Mouse (Mus musculus): ENCODE measurements around the gene Hnrnpu. TPM values are rescaled to one million over a fixed set of nuclear protein-coding genes. Genes with fewer than 3 reads are reported as not detected.
A peak's percentile ranks its signal among the peaks of the same experiment; 100 is the strongest.

The Hnrnpu gene
- total RNA-seq, 2 experiments from 2014 or later = 382 to 390 TPM

- intact Hi-C loops (cut with DNase I) = no loop called here
- DNase-seq (ENCODE audit: low spot score in 2 of 2) = no peak
These were observed 5.0 kb upstream of the Hnrnpu start for GRCm38 (mm10) chr1:178342612-178343011.

- DNase-seq (ENCODE audit: low spot score in 2 of 2) = no peak
- intact Hi-C loops (cut with DNase I) = no loop called here
These were observed 4.5 kb upstream of the Hnrnpu start for GRCm38 (mm10) chr1:178342063-178342462.

GRCm38 (mm10) chr1:178341435-178341834 lies 3.8 kb upstream of the Hnrnpu start:
- intact Hi-C loops (cut with DNase I) = no loop called here

GRCm38 (mm10) chr1:178340213-178340612 lies 2.6 kb upstream of the Hnrnpu start:
- intact Hi-C loops (cut with DNase I) = no loop called here
- no peak for DNase-seq (ENCODE audit: low spot score in 2 of 2)

More at GRCm38 (mm10) chr1:178341435-178341834, 3.8 kb upstream of the Hnrnpu start:
- no peak for DNase-seq (ENCODE audit: low spot score in 2 of 2)

GRCm38 (mm10) chr1:178338318-178338641 lies 683 bp upstream of the Hnrnpu start:
- intact Hi-C loops (cut with DNase I) = no loop called here
- peak in 1 of 2 experiments; percentile 16 for DNase-seq (ENCODE audit: low spot score in 2 of 2)

- intact Hi-C loops (cut with DNase I) = loop anchor here (1.0 to 2.0 kb wide), 4 partner anchors 19 to 112 kb away; partner anchors contain the start of gene Efcab2
These were observed 668 bp downstream of the Hnrnpu start for GRCm38 (mm10) chr1:178336777-178337481.

GRCm38 (mm10) chr1:178336289-178336775 lies 1.3 kb downstream of the Hnrnpu start:
- peak; percentile 89 to 91 for DNase-seq (ENCODE audit: low spot score in 2 of 2)
- intact Hi-C loops (cut with DNase I) = loop anchor here (2.0 kb wide), 1 partner anchor 112 kb away; no protein-coding TSS in a partner anchor

More at GRCm38 (mm10) chr1:178336777-178337481, 668 bp downstream of the Hnrnpu start:
- DNase-seq (ENCODE audit: low spot score in 2 of 2) = peak in 1 of 2 experiments; percentile 60

- peak in 1 of 2 experiments; percentile 15 for DNase-seq (ENCODE audit: low spot score in 2 of 2)
- intact Hi-C loops (cut with DNase I) = loop anchor here (2.0 kb wide), 1 partner anchor 113 kb away; no protein-coding TSS in a partner anchor
These were observed 1.7 kb downstream of the Hnrnpu start for GRCm38 (mm10) chr1:178335860-178336261.

GRCm38 (mm10) chr1:178329946-178330345 lies 7.7 kb downstream of the Hnrnpu start:
- no peak for DNase-seq (ENCODE audit: low spot score in 2 of 2)

GRCm38 (mm10) chr1:178329017-178329416 lies 8.6 kb downstream of the Hnrnpu start:
- no peak for DNase-seq (ENCODE audit: low spot score in 2 of 2)
- intact Hi-C loops (cut with DNase I) = no loop called here

More at GRCm38 (mm10) chr1:178329946-178330345, 7.7 kb downstream of the Hnrnpu start:
- intact Hi-C loops (cut with DNase I) = no loop called here

- no peak for DNase-seq (ENCODE audit: low spot score in 2 of 2)
- intact Hi-C loops (cut with DNase I) = no loop called here
These were observed 10.6 kb downstream of the Hnrnpu start for GRCm38 (mm10) chr1:178326950-178327349.

- intact Hi-C loops (cut with DNase I) = no loop called here
- DNase-seq (ENCODE audit: low spot score in 2 of 2) = no peak
These were observed 11.2 kb downstream of the Hnrnpu start for GRCm38 (mm10) chr1:178326357-178326756.

- intact Hi-C loops (cut with DNase I) = no loop called here
- DNase-seq (ENCODE audit: low spot score in 2 of 2) = no peak
These were observed 13.0 kb downstream of the Hnrnpu start for GRCm38 (mm10) chr1:178324568-178324967.

GRCm38 (mm10) chr1:178323235-178323634 lies 14.4 kb downstream of the Hnrnpu start:
- intact Hi-C loops (cut with DNase I) = no loop called here
- DNase-seq (ENCODE audit: low spot score in 2 of 2) = no peak

GRCm38 (mm10) chr1:178321730-178322357 lies 15.8 kb downstream of the Hnrnpu start:
- intact Hi-C loops (cut with DNase I) = no loop called here
- DNase-seq (ENCODE audit: low spot score in 2 of 2) = no peak

GRCm38 (mm10) chr1:178320723-178321590 lies 16.6 kb downstream of the Hnrnpu start:
- peak in 1 of 2 experiments; percentile 16 for DNase-seq (ENCODE audit: low spot score in 2 of 2)
- intact Hi-C loops (cut with DNase I) = no loop called here

GRCm38 (mm10) chr1:178320038-178320722 lies 17.4 kb downstream of the Hnrnpu start:
- no peak for DNase-seq (ENCODE audit: low spot score in 2 of 2)
- intact Hi-C loops (cut with DNase I) = no loop called here

GRCm38 (mm10) chr1:178319295-178320037 lies 18.1 kb downstream of the Hnrnpu start:
- no peak for DNase-seq (ENCODE audit: low spot score in 2 of 2)
- intact Hi-C loops (cut with DNase I) = loop anchor here (5.0 kb wide), 1 partner anchor 337 kb away; the partner anchor contains the start of gene Catspere2
